In genomic region chr2:173702096-173702866, GRCm38 (mm10) we compare ENCODE assay signal across 10 mouse cellular contexts. TPM values are rescaled to one million over a fixed set of nuclear protein-coding genes. Genes with fewer than 3 reads are reported as not detected.
DNase-seq lines count a peak whose midpoint lies in the region; ATAC-seq lines count a peak whose summit lies in the region.
"Had no signal": no experiment of that assay in that cellular context is flagged by ENCODE, and none has a peak within 500 bp of the region (broad histone marks: within the 10 kb centered on the region; RNA-seq: fewer than 3 reads in every experiment).

No protein-coding gene starts in this region.

- 0 out of 2 replicates have a peak overlapping the region, but pooled peaks have one; percentile 5 for H3K4me2 ChIP-seq in limb, embryonic 13.5 days (replicated peaks)

- H3K9me3 ChIP-seq in limb, embryonic 13.5 days, result no peaks in the 10 kb centered on the region

- ATAC-seq in limb, embryonic 13.5 days (ENCODE audit: low FRiP score, low read depth), result peak; percentile 68

- H3K4me3 ChIP-seq in brown adipose tissue, adult 24 weeks (ENCODE audit: insufficient read depth, low read depth, low read length), result no peak overlapping the region
- no peak overlapping the region for H3K4me3 ChIP-seq in limb, embryonic 13.5 days

- H3K27me3 ChIP-seq in limb, embryonic 13.5 days, result no peaks in the 10 kb centered on the region

- DNase-seq in heart, adult 8-10 months (ENCODE audit: low spot score), result peak; percentile 7
- DNase-seq in heart, postnatal 25 days (ENCODE audit: low spot score), result no peak
- DNase-seq in heart, postnatal 10 days, result peak; percentile 43 to 59
- no peak for DNase-seq in ovary, postnatal 14 days (ENCODE audit: low spot score)
- DNase-seq in spleen, adult 12 weeks (ENCODE audit: low spot score), result no peak
- no peak for DNase-seq in left cerebral cortex, adult 9 months (ENCODE audit: low spot score in 2 of 2)

- peaks cover 6% of the 10 kb centered on the region; the same call in 1 of the 2 replicates for H3K4me1 ChIP-seq in brown adipose tissue, adult 24 weeks (ENCODE audit: control insufficient read depth, insufficient read depth, insufficient read length, low read length)
- H3K4me1 ChIP-seq in limb, embryonic 13.5 days, result peaks cover 26% of the 10 kb centered on the region

- intact Hi-C loops in heart, postnatal 25 days (cut with DNase I), result loop anchor here (10.0 kb wide), 1 partner anchor 87 kb away; no protein-coding TSS in a partner anchor
- intact Hi-C loops in heart, postnatal 10 days (cut with DNase I), result no loop called here

- 0 out of 2 replicates have a peak overlapping the region, but pooled peaks have one; percentile 31 for H3K9ac ChIP-seq in limb, embryonic 13.5 days

- H3K36me3 ChIP-seq in limb, embryonic 13.5 days, result peaks cover 69% of the 10 kb centered on the region

- peak overlapping the region; percentile 64 for H3K27ac ChIP-seq in brown adipose tissue, adult 24 weeks (replicated peaks; ENCODE audit: low read depth, low read length)
- H3K27ac ChIP-seq in limb, embryonic 13.5 days, result peak overlapping the region; percentile 81

- WGBS in limb, embryonic 13.5 days, result 23% methylated on average over 16 of the region's 16 CpGs

RNA-seq across cellular contexts. Expression of gene 1700010B08Rik, which starts 16.9 kb away (rescaled TPM):
- total RNA-seq in heart, adult 8-10 months (2022), result not detected
- total RNA-seq in heart, postnatal 25 days (2021), result not detected
- not detected in 2 replicates for polyA plus RNA-seq in brown adipose tissue, adult 24 weeks (2012; ENCODE audit: insufficient read depth, insufficient read length, missing spikeins)
- not detected for total RNA-seq in heart, postnatal 10 days (2021)
- not detected in 2 replicates for polyA plus RNA-seq in limb, embryonic 13.5 days (2015; fragmentation: Nextera tagmentation; extraction: Ambion mirVana)
- polyA plus RNA-seq: embryonic facial prominence, embryonic 14.5 days; liver, embryonic 16.5 days had no signal

RNA-seq across cellular contexts. Expression of gene Vapb, which starts 35.0 kb away (rescaled TPM):
- total RNA-seq in heart, adult 8-10 months (2022), result 100 to 1,000 TPM; 111 to 126 (median 118) TPM
- 100 to 1,000 TPM; 128 TPM for total RNA-seq in heart, postnatal 25 days (2021)
- polyA plus RNA-seq in brown adipose tissue, adult 24 weeks (2012; ENCODE audit: insufficient read depth, insufficient read length, missing spikeins), result 74.1 and 75.7 TPM in 2 replicates
- 100 to 1,000 TPM; 101 to 108 TPM for total RNA-seq in heart, postnatal 10 days (2021)
- 10.2 and 11.0 TPM in 2 replicates for polyA plus RNA-seq in limb, embryonic 13.5 days (2015; fragmentation: Nextera tagmentation; extraction: Ambion mirVana)

RNA-seq across cellular contexts. Expression of gene Rab22a, which starts 42.7 kb away (rescaled TPM):
- 10 to 100 TPM; 32.9 to 41.6 (median 36.0) TPM for total RNA-seq in heart, adult 8-10 months (2022)
- 10 to 100 TPM; 33.8 to 34.3 TPM for total RNA-seq in heart, postnatal 25 days (2021)
- 23.7 and 24.6 TPM in 2 replicates for polyA plus RNA-seq in brown adipose tissue, adult 24 weeks (2012; ENCODE audit: insufficient read depth, insufficient read length, missing spikeins)
- total RNA-seq in heart, postnatal 10 days (2021), result 10 to 100 TPM; 30.2 to 30.4 TPM
- polyA plus RNA-seq in limb, embryonic 13.5 days (2015; fragmentation: Nextera tagmentation; extraction: Ambion mirVana), result 39.4 and 46.4 TPM in 2 replicates

Comparison
In these comparisons a context has a peak if more than half of its experiments do, and no peak if none do; other contexts are left out.
1. DNase-seq: peak in heart, adult 8-10 months (single experiment) and heart, postnatal 10 days (2 of 2); none in heart, postnatal 25 days (single experiment), ovary, postnatal 14 days (single experiment), spleen, adult 12 weeks (single experiment) and left cerebral cortex, adult 9 months (0 of 2).